Mouse (Mus musculus): ENCODE data around the gene Gm20532.

Gene Gm20532

GRCm38 (mm10) chr2:26595725-26596435 is 9.4 kb downstream of the Gm20532 start:
- in situ Hi-C loops (cut with MseI, MboI) = no loop called here

GRCm38 (mm10) chr2:26596898-26597297 is 10.5 kb downstream of the Gm20532 start:
- in situ Hi-C loops (cut with MseI, MboI) = no loop called here

- in situ Hi-C loops (cut with MseI, MboI) = no loop called here
Observed at GRCm38 (mm10) chr2:26597810-26598209, 11.4 kb downstream of the Gm20532 start.

- in situ Hi-C loops (cut with MseI, MboI) = no loop called here
Observed at GRCm38 (mm10) chr2:26598462-26598861, 12.0 kb downstream of the Gm20532 start.

GRCm38 (mm10) chr2:26599965-26600364 is 13.5 kb downstream of the Gm20532 start:
- in situ Hi-C loops (cut with MseI, MboI) = no loop called here

- in situ Hi-C loops (cut with MseI, MboI) = no loop called here
Observed at GRCm38 (mm10) chr2:26600664-26601063, 14.2 kb downstream of the Gm20532 start.

GRCm38 (mm10) chr2:26601595-26601994 is 15.2 kb downstream of the Gm20532 start:
- in situ Hi-C loops (cut with MseI, MboI) = no loop called here

GRCm38 (mm10) chr2:26602631-26603030 is 16.2 kb downstream of the Gm20532 start:
- in situ Hi-C loops (cut with MseI, MboI) = no loop called here

GRCm38 (mm10) chr2:26603159-26603558 is 16.7 kb downstream of the Gm20532 start:
- in situ Hi-C loops (cut with MseI, MboI) = no loop called here

- in situ Hi-C loops (cut with MseI, MboI) = no loop called here
Observed at GRCm38 (mm10) chr2:26603720-26604671, 17.6 kb downstream of the Gm20532 start, which contains the start of gene Agpat2. Gene Agpat2, minus strand, starts transcription at chr2:26604417.

- in situ Hi-C loops (cut with MseI, MboI) = no loop called here
Observed at GRCm38 (mm10) chr2:26605331-26605730, 18.9 kb downstream of the Gm20532 start.

GRCm38 (mm10) chr2:26606579-26606978 is 20.1 kb downstream of the Gm20532 start:
- in situ Hi-C loops (cut with MseI, MboI) = no loop called here

- in situ Hi-C loops (cut with MseI, MboI) = no loop called here
Observed at GRCm38 (mm10) chr2:26607056-26607910, 20.8 kb downstream of the Gm20532 start.

- in situ Hi-C loops (cut with MseI, MboI) = no loop called here
Observed at GRCm38 (mm10) chr2:26608781-26609180, 22.3 kb downstream of the Gm20532 start.

GRCm38 (mm10) chr2:26609261-26609661 is 22.8 kb downstream of the Gm20532 start:
- in situ Hi-C loops (cut with MseI, MboI) = no loop called here

- in situ Hi-C loops (cut with MseI, MboI) = no loop called here
Observed at GRCm38 (mm10) chr2:26610526-26610925, 24.1 kb downstream of the Gm20532 start.

- in situ Hi-C loops (cut with MseI, MboI) = no loop called here
Observed at GRCm38 (mm10) chr2:26611054-26611453, 24.6 kb downstream of the Gm20532 start.

- in situ Hi-C loops (cut with MseI, MboI) = no loop called here
Observed at GRCm38 (mm10) chr2:26611896-26612295, 25.5 kb downstream of the Gm20532 start.

- in situ Hi-C loops (cut with MseI, MboI) = no loop called here
Observed at GRCm38 (mm10) chr2:26614903-26615302, 28.5 kb downstream of the Gm20532 start.

GRCm38 (mm10) chr2:26615459-26616124 is 29.2 kb downstream of the Gm20532 start:
- in situ Hi-C loops (cut with MseI, MboI) = no loop called here

- in situ Hi-C loops (cut with MseI, MboI) = no loop called here
Observed at GRCm38 (mm10) chr2:26617331-26617730, 30.9 kb downstream of the Gm20532 start.

Data from mouse trophoblast stem cell (cell line).